Mouse (Mus musculus): ENCODE measurements around the gene Zfp142. TPM values are rescaled to one million over a fixed set of nuclear protein-coding genes. Genes with fewer than 3 reads are reported as not detected.

The Zfp142 gene
- polyA plus RNA-seq, 1 experiment from 2014 or later = 10.5 TPM

DNA sequence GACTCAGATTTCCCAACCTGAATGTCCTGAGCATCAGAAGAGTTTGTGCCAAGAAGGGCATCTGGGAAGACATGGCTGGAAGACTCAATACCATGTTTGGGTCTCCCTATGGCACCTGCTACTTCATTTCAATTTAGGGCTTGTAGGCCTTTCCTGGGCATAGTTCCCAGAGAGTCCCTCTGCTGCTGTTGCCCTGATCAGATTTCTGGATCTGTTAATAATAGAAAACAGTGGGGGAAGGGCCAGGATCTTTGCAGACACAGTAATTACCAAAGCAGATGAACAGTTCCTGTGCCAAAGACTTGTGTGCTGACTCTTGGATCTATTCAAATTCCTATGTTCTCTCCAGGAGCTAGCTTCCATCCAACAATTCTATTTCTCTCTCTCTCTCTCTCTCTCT is 49.4 kb downstream of the Zfp142 start:
- no peaks in the 10 kb centered on the region for H3K36me3 ChIP-seq (ENCODE audit: control insufficient read depth, insufficient read depth, low read length)
- H3K9me3 ChIP-seq (ENCODE audit: control insufficient read depth, low read length) = no peaks in the 10 kb centered on the region
- no peaks in the 10 kb centered on the region for H3K27me3 ChIP-seq (ENCODE audit: control insufficient read depth, insufficient read depth, low read length)
- no peak overlapping the region for H3K9ac ChIP-seq (ENCODE audit: low read depth, low read length)
- no peak overlapping the region for H3K27ac ChIP-seq (ENCODE audit: low read depth, low read length)
- H3K4me3 ChIP-seq (ENCODE audit: low read length) = no peak overlapping the region
- H3K4me2 ChIP-seq (replicated peaks; ENCODE audit: low read depth, low read length) = no peak overlapping the region
- H3K4me1 ChIP-seq (ENCODE audit: control insufficient read depth, insufficient read depth, low read length) = peaks cover 9% of the 10 kb centered on the region; the same call in 1 of the 2 replicates
- no peak for ATAC-seq (ENCODE audit: low FRiP score, low TSS enrichment)

GRCm38 (mm10) chr1:74528589-74528988 is 59.5 kb downstream of the Zfp142 start:
- WGBS = 56% methylated on average over 7 of the region's 7 CpGs
- no peak overlapping the region for H3K27ac ChIP-seq (ENCODE audit: low read depth, low read length)
- ATAC-seq (ENCODE audit: low FRiP score, low TSS enrichment) = no peak
- no peak overlapping the region for H3K9ac ChIP-seq (ENCODE audit: low read depth, low read length)
- no peak overlapping the region for H3K4me2 ChIP-seq (replicated peaks; ENCODE audit: low read depth, low read length)
- H3K4me3 ChIP-seq (ENCODE audit: low read length) = no peak overlapping the region
- H3K27me3 ChIP-seq (ENCODE audit: control insufficient read depth, insufficient read depth, low read length) = no peaks in the 10 kb centered on the region
- H3K36me3 ChIP-seq (ENCODE audit: control insufficient read depth, insufficient read depth, low read length) = peaks cover 84% of the 10 kb centered on the region
- no peaks in the 10 kb centered on the region for H3K4me1 ChIP-seq (ENCODE audit: control insufficient read depth, insufficient read depth, low read length)
- no peaks in the 10 kb centered on the region for H3K9me3 ChIP-seq (ENCODE audit: control insufficient read depth, low read length)

DNA sequence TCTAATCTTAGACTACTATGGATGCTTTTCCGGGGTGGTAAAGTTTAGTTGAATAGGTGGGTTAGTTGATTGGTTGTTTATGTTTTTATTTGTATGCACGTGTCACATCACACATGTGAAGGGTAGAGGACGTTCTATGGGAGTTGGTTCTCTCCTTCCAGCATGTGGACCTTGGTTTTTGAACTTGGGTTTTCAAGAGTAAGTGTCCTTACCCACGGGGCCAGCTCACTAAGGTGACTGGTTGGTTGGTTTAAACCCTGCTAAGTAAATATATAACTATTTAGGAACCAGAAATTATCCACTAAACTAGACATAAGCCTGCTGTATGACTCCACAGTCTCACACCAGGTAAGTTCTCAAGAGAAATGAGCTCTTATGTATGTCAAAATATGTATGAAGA is 63.3 kb downstream of the Zfp142 start:
- H3K9ac ChIP-seq (ENCODE audit: low read depth, low read length) = no peak overlapping the region
- 92% methylated on average over 4 of the region's 4 CpGs for WGBS
- ATAC-seq (ENCODE audit: low FRiP score, low TSS enrichment) = no peak
- no peaks in the 10 kb centered on the region for H3K9me3 ChIP-seq (ENCODE audit: control insufficient read depth, low read length)
- H3K4me3 ChIP-seq (ENCODE audit: low read length) = no peak overlapping the region
- no peaks in the 10 kb centered on the region for H3K27me3 ChIP-seq (ENCODE audit: control insufficient read depth, insufficient read depth, low read length)
- peaks cover 86% of the 10 kb centered on the region for H3K36me3 ChIP-seq (ENCODE audit: control insufficient read depth, insufficient read depth, low read length)
- H3K4me2 ChIP-seq (replicated peaks; ENCODE audit: low read depth, low read length) = no peak overlapping the region
- no peak overlapping the region for H3K27ac ChIP-seq (ENCODE audit: low read depth, low read length)
- no peaks in the 10 kb centered on the region for H3K4me1 ChIP-seq (ENCODE audit: control insufficient read depth, insufficient read depth, low read length)

DNA sequence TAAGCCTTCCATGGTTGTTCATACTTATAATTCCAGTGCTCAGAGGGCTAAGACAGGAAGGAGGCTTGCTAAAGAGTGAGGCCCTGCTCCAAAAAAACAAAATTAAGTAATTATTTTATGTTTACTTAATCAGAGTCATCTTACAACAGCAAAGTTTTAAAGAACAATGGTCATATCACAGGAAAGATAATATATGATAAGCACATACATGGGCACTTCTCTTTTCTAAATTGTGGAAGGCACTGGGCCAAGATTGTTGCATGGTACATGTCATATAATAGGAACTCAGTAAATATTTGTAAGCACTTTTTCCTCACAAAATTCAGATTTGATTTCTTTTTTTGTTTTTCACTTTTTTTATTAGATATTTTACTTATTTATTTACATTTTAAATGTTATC is 68.2 kb downstream of the Zfp142 start:
- Histone ChIP-seq H3K27me3 (ENCODE audit: control insufficient read depth, insufficient read depth, low read length) (no peaks in the 10 kb centered on the region), H3K9me3 (ENCODE audit: control insufficient read depth, low read length) (no peaks in the 10 kb centered on the region), H3K36me3 (ENCODE audit: control insufficient read depth, insufficient read depth, low read length) (peaks cover 60% of the 10 kb centered on the region), H3K4me1 (ENCODE audit: control insufficient read depth, insufficient read depth, low read length) (no peaks in the 10 kb centered on the region), H3K4me3 (ENCODE audit: low read length) (no peak overlapping the region), H3K9ac (ENCODE audit: low read depth, low read length) (no peak overlapping the region), H3K4me2 (replicated peaks; ENCODE audit: low read depth, low read length) (no peak overlapping the region), H3K27ac (ENCODE audit: low read depth, low read length) (no peak overlapping the region)
- ATAC-seq (ENCODE audit: low FRiP score, low TSS enrichment) = no peak

Small RNA genes lying within 50 kb of the gene (microRNA-seq; reads per million reads assigned to microRNA genes)
- gene Gm25035 = not detected

Other genes with a start within 250 kb of the Zfp142 start
- 0.44 and 0.79 TPM in 2 replicates for gene Catip, start 226.1 kb downstream of the Zfp142 start, polyA plus RNA-seq (2014; fragmentation: Nextera tagmentation; extraction: Ambion mirVana)
- gene Slc11a1, start 213.1 kb downstream of the Zfp142 start, polyA plus RNA-seq (2014; fragmentation: Nextera tagmentation; extraction: Ambion mirVana) = 2.0 and 5.2 TPM in 2 replicates
- gene Ctdsp1, start 196.7 kb downstream of the Zfp142 start, polyA plus RNA-seq (2014; fragmentation: Nextera tagmentation; extraction: Ambion mirVana) = 66.7 and 86.0 TPM in 2 replicates
- gene Vil1, start 178.9 kb downstream of the Zfp142 start, polyA plus RNA-seq (2014; fragmentation: Nextera tagmentation; extraction: Ambion mirVana) = 2.8 and 6.7 TPM in 2 replicates
- gene Cnot9, start 82.2 kb downstream of the Zfp142 start, polyA plus RNA-seq (2014; fragmentation: Nextera tagmentation; extraction: Ambion mirVana) = 76.1 and 92.9 TPM in 2 replicates
- 1.0 and 1.2 TPM in 2 replicates for gene Plcd4, start 45.4 kb downstream of the Zfp142 start, polyA plus RNA-seq (2014; fragmentation: Nextera tagmentation; extraction: Ambion mirVana)
- gene Usp37, start 44.0 kb downstream of the Zfp142 start, polyA plus RNA-seq (2014; fragmentation: Nextera tagmentation; extraction: Ambion mirVana) = 31.9 and 43.9 TPM in 2 replicates
- 14.4 and 18.9 TPM in 2 replicates for gene Bcs1l, start within 50 bp of the Zfp142 start, polyA plus RNA-seq (2014; fragmentation: Nextera tagmentation; extraction: Ambion mirVana)
- 8.1 and 28.3 TPM in 2 replicates for gene Rnf25, start 13.2 kb upstream of the Zfp142 start, polyA plus RNA-seq (2014; fragmentation: Nextera tagmentation; extraction: Ambion mirVana)
- gene Stk36, start 13.2 kb upstream of the Zfp142 start, polyA plus RNA-seq (2014; fragmentation: Nextera tagmentation; extraction: Ambion mirVana) = 6.2 and 7.5 TPM in 2 replicates
- gene Ttll4, start 73.5 kb upstream of the Zfp142 start, polyA plus RNA-seq (2014; fragmentation: Nextera tagmentation; extraction: Ambion mirVana) = 13.4 and 26.1 TPM in 2 replicates
- gene Cyp27a1, start 125.3 kb upstream of the Zfp142 start, polyA plus RNA-seq (2014; fragmentation: Nextera tagmentation; extraction: Ambion mirVana) = 6.3 and 8.1 TPM in 2 replicates
- 0.13 and 0.15 TPM in 2 replicates for gene Prkag3, start 161.0 kb upstream of the Zfp142 start, polyA plus RNA-seq (2014; fragmentation: Nextera tagmentation; extraction: Ambion mirVana)
- 3.1 and 3.4 TPM in 2 replicates for gene Wnt6, start 183.6 kb upstream of the Zfp142 start, polyA plus RNA-seq (2014; fragmentation: Nextera tagmentation; extraction: Ambion mirVana)
- gene Wnt10a, start 203.3 kb upstream of the Zfp142 start, polyA plus RNA-seq (2014; fragmentation: Nextera tagmentation; extraction: Ambion mirVana) = 0.70 and 0.91 TPM in 2 replicates